Mouse (Mus musculus): ENCODE measurements around the gene Olfr1512. TPM values are rescaled to one million over a fixed set of nuclear protein-coding genes. Genes with fewer than 3 reads are reported as not detected.

The Olfr1512 gene
- total RNA-seq (2012; rRNA removed) = 0.23 TPM in 2 replicates
- polyA plus RNA-seq (2012; ENCODE audit: insufficient read depth in 1 of 2, insufficient read length in 2 of 2, low read depth in 1 of 2, low replicate concordance in 2 of 2, missing spikeins in 1 of 2) = under 1 TPM in 1 of 2 experiments, not detected in 1; 0.24 TPM

GRCm38 (mm10) chr14:52379068-52379467, at the start of gene Olfr1512:
Gene Olfr1512, minus strand, starts transcription at chr14:52379168.
- TF ChIP-seq USF1 (IDR thresholded peaks at IDR 0.05; ENCODE audit: low read depth, low read length) = no peak
- no peak for TF ChIP-seq POLR2A (IDR thresholded peaks at IDR 0.05; ENCODE audit: control insufficient read depth in 1 of 2, insufficient read depth in 1 of 2, low read depth in 1 of 2, low read length in 2 of 2, poor library complexity in 1 of 2)
- TF ChIP-seq RCOR1 (IDR thresholded peaks at IDR 0.05; ENCODE audit: low read depth, low read length) = no peak
- TF ChIP-seq MAX (IDR thresholded peaks at IDR 0.05; ENCODE audit: low read length) = no peak
- no peak for TF ChIP-seq KAT2A (conservative IDR thresholded peaks at IDR 0.05; ENCODE audit: low read depth, low read length)
- TF ChIP-seq BHLHE40 (IDR thresholded peaks at IDR 0.05; ENCODE audit: borderline replicate concordance, low read depth, low read length) = no peak
- TF ChIP-seq POLR2AphosphoS2 (IDR thresholded peaks at IDR 0.05; ENCODE audit: low read length) = no peak
- TF ChIP-seq MXI1 (IDR thresholded peaks at IDR 0.05; ENCODE audit: low read depth, low read length) = no peak
- no peak for TF ChIP-seq SMC3 (IDR thresholded peaks at IDR 0.05; ENCODE audit: low read depth, low read length)
- TF ChIP-seq SIN3A (IDR thresholded peaks at IDR 0.05; ENCODE audit: low read length) = no peak
- no peak for TF ChIP-seq CHD1 (IDR thresholded peaks at IDR 0.05; ENCODE audit: low read depth, low read length)
- no peak for TF ChIP-seq ZC3H11A (IDR thresholded peaks at IDR 0.05; ENCODE audit: low read depth, low read length)
- TF ChIP-seq ZNF384 (IDR thresholded peaks at IDR 0.05; ENCODE audit: low read depth, low read length) = no peak
- no peak for TF ChIP-seq TAL1 (IDR thresholded peaks at IDR 0.05; ENCODE audit: low read length)

GRCm38 (mm10) chr14:52427686-52428085, 48.7 kb upstream of the Olfr1512 start:
- Histone ChIP-seq H3K9ac (ENCODE audit: control insufficient read depth, low read depth, low read length, poor library complexity, severe bottlenecking) (no peak overlapping the region), H3K4me3 (ENCODE audit: control insufficient read depth in 1 of 2, insufficient read depth in 1 of 2, low read depth in 2 of 2, low read length in 2 of 2) (no peak overlapping the region), H3K9me3 (replicated peaks; ENCODE audit: insufficient read depth, low read length) (no peaks in the 10 kb centered on the region), H3K4me1 (ENCODE audit: control insufficient read depth in 1 of 2, insufficient read depth in 2 of 2, low read length in 2 of 2) (no peaks in the 10 kb centered on the region), H3K27ac (ENCODE audit: control insufficient read depth, low read depth, low read length) (no peak overlapping the region), H3K27me3 (ENCODE audit: control insufficient read depth in 1 of 2, insufficient read depth in 2 of 2, low read length in 2 of 2) (peaks cover 0 to 2% of the 10 kb centered on the region in 2 experiments; a peak in 1 of 4 replicates), H3K79me2 (ENCODE audit: control insufficient read depth, insufficient read depth, low read length, poor library complexity) (no peaks in the 10 kb centered on the region), H3K36me3 (ENCODE audit: control insufficient read depth in 1 of 2, insufficient read depth in 2 of 2, low read length in 2 of 2) (no peaks in the 10 kb centered on the region)
- DNase-seq (ENCODE audit: low read depth, low spot score) = no peak
- TF ChIP-seq GABPA (IDR thresholded peaks at IDR 0.05; ENCODE audit: low read depth, low read length) (no peak), CHD2 (IDR thresholded peaks at IDR 0.05; ENCODE audit: low read length) (no peak), NELFE (IDR thresholded peaks at IDR 0.05; ENCODE audit: low read depth, low read length) (no peak), MXI1 (IDR thresholded peaks at IDR 0.05; ENCODE audit: low read depth, low read length) (no peak), MYB (IDR thresholded peaks at IDR 0.05; ENCODE audit: low read depth, low read length) (no peak), E2F4 (IDR thresholded peaks at IDR 0.05; ENCODE audit: borderline replicate concordance, low read depth, low read length) (no peak)

More at GRCm38 (mm10) chr14:52379068-52379467, at the start of gene Olfr1512:
- H3K9ac ChIP-seq (ENCODE audit: control insufficient read depth, low read depth, low read length, poor library complexity, severe bottlenecking) = no peak within 1 kb of the TSS
- no peak within 1 kb of the TSS for H3K4me3 ChIP-seq (ENCODE audit: control insufficient read depth in 1 of 2, insufficient read depth in 1 of 2, low read depth in 2 of 2, low read length in 2 of 2)
- H3K27me3 ChIP-seq (ENCODE audit: control insufficient read depth in 1 of 2, insufficient read depth in 2 of 2, low read length in 2 of 2) = no peaks in the 10 kb centered on the region
- DNase-seq (ENCODE audit: low read depth, low spot score) = no peak
- H3K79me2 ChIP-seq (ENCODE audit: control insufficient read depth, insufficient read depth, low read length, poor library complexity) = no peaks in the 10 kb centered on the region
- H3K27ac ChIP-seq (ENCODE audit: control insufficient read depth, low read depth, low read length) = no peak within 1 kb of the TSS
- H3K36me3 ChIP-seq (ENCODE audit: control insufficient read depth in 1 of 2, insufficient read depth in 2 of 2, low read length in 2 of 2) = no peaks in the 10 kb centered on the region
- no peaks in the 10 kb centered on the region for H3K9me3 ChIP-seq (replicated peaks; ENCODE audit: insufficient read depth, low read length)
- H3K4me1 ChIP-seq (ENCODE audit: control insufficient read depth in 1 of 2, insufficient read depth in 2 of 2, low read length in 2 of 2) = no peaks in the 10 kb centered on the region
